Mouse (Mus musculus) stomach, embryonic 15.5 days (tissue): ENCODE results near the gene Sertm1. TPM values are rescaled to one million over a fixed set of nuclear protein-coding genes. Genes with fewer than 3 reads are reported as not detected.

Experiments
- ATAC-seq: fragments of 200-750 bp; cut with Nextera tagmentation; 2 replicates; pipeline ENCODE4 v1.8.0; 2017; ENCODE audit warnings: low read depth, moderate number of reproducible peaks, moderate TSS enrichment; ENCODE audit not compliant: insufficient read depth, low FRiP score
- H3K27ac ChIP-seq: fragments of 300-500 bp; sonication (generic); 2 replicates; pipeline ENCODE4 v1.5.1; 2015; ENCODE audit warnings: mild to moderate bottlenecking, inconsistent platforms
- H3K27me3 ChIP-seq: fragments of 300-500 bp; sonication (generic); replicated peaks from 2 replicates; pipeline ENCODE4 v1.6.1; 2015; ENCODE audit warnings: inconsistent platforms
- H3K36me3 ChIP-seq: fragments of 300-500 bp; sonication (generic); 2 replicates; pipeline ENCODE4 v1.6.1; 2015; ENCODE audit warnings: inconsistent platforms
- H3K4me1 ChIP-seq: fragments of 300-500 bp; sonication (generic); 2 replicates; pipeline ENCODE4 v1.6.1; 2015; ENCODE audit warnings: inconsistent platforms
- H3K4me2 ChIP-seq: fragments of 300-500 bp; sonication (generic); 2 replicates; pipeline ENCODE4 v1.6.1; 2015; ENCODE audit warnings: mild to moderate bottlenecking, inconsistent platforms
- H3K4me3 ChIP-seq: fragments of 300-500 bp; sonication (generic); replicated peaks from 2 replicates; pipeline ENCODE4 v1.5.1; 2015; ENCODE audit warnings: inconsistent platforms
- H3K9ac ChIP-seq: fragments of 300-500 bp; sonication (generic); 2 replicates; pipeline ENCODE4 v1.6.1; 2015; ENCODE audit warnings: inconsistent platforms
- H3K9me3 ChIP-seq: fragments of 300-500 bp; sonication (generic); 2 replicates; pipeline ENCODE4 v1.6.1; 2016; ENCODE audit warnings: inconsistent platforms
- WGBS: fragments of 180-500 bp; shearing (Covaris S2); methylation state at CpG from one replicate; pipeline ENCODE4 v1.1.7; 2015; 5-methylcytosine and 5-hydroxymethylcytosine counted together
- polyA plus RNA-seq: library from polyadenylated mRNA; unstranded; fragments of >200 nt; fragmentation: Nextera tagmentation; extraction: Ambion mirVana; gene quantifications from 2 replicates; pipeline ENCODE4 v1.2.1, GENCODE M21; 2015

The Sertm1 gene
- polyA plus RNA-seq: 0.10 and 0.18 TPM in 2 replicates

DNA sequence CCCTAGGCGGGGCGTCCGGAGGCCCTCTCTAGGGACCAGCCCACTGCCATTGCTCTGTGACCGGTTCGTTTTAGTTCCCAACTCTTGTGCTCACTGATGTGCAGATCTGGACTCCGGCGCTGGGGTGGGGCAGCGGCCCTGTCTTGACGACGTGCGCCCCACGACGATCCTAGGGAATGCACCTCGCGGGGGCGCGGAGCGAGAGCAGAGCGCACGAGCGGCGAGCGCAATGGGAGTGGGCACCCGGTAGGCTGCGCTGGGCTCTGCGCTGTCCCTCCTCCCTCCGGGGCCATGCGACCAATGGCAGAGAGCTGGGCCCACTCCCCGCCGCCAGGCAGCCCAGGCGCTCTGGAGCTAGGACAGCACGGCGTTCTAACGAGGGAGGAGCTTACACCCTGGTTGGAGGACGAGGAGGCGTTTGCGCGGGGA, at the start of gene Sertm1:
Gene Sertm1, minus strand, starts transcription at position 245 of the 429 bp plus-strand sequence.
- Histone ChIP-seq H3K4me2 (peak within 1 kb of the TSS; percentile 80), H3K4me3 (peak within 1 kb of the TSS; percentile 47), H3K27ac (no peak within 1 kb of the TSS), H3K9me3 (no peaks in the 10 kb centered on the region), H3K9ac (no peak within 1 kb of the TSS), H3K27me3 (peaks cover 22% of the 10 kb centered on the region), H3K4me1 (peaks cover 10% of the 10 kb centered on the region; the same call in 1 of the 2 replicates), H3K36me3 (no peaks in the 10 kb centered on the region)
- WGBS: under 1% methylated on average over 38 of the region's 38 CpGs
- ATAC-seq: peak; percentile 91

DNA sequence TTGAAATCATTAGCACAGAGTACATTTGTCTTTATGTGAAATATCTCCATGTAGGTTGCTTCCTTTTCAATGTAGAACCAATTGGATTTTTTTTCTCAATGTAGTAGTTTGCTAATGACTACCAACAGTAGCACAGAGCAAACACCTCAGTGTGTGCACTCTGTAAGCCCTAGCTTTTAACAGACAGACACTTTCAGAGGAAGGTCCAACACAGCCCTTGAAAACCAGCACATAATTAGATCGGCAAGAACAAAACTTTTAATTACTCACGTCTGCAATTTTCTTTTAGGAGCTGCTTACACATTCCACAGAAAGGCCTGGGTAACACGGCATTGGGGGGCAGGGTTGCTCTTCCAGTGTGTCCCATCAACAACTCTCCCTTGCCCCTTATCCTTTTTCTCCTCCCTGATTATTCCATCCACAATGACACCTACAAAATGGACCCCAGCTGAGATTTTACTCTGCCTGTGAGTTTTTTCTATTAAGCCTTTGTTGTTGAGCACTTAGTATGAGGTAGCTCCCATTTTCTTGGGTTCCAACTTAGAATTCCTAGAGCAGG, 49.3 kb upstream of the Sertm1 start:
- 64% methylated on average over 3 of the region's 3 CpGs for WGBS
- H3K4me3 ChIP-seq: no peak overlapping the region
- no peak overlapping the region for H3K4me2 ChIP-seq
- H3K27ac ChIP-seq: no peak overlapping the region
- H3K36me3 ChIP-seq: no peaks in the 10 kb centered on the region
- no peak for ATAC-seq
- no peaks in the 10 kb centered on the region for H3K4me1 ChIP-seq
- H3K9me3 ChIP-seq: no peaks in the 10 kb centered on the region
- H3K9ac ChIP-seq: no peak overlapping the region
- H3K27me3 ChIP-seq: no peaks in the 10 kb centered on the region

DNA sequence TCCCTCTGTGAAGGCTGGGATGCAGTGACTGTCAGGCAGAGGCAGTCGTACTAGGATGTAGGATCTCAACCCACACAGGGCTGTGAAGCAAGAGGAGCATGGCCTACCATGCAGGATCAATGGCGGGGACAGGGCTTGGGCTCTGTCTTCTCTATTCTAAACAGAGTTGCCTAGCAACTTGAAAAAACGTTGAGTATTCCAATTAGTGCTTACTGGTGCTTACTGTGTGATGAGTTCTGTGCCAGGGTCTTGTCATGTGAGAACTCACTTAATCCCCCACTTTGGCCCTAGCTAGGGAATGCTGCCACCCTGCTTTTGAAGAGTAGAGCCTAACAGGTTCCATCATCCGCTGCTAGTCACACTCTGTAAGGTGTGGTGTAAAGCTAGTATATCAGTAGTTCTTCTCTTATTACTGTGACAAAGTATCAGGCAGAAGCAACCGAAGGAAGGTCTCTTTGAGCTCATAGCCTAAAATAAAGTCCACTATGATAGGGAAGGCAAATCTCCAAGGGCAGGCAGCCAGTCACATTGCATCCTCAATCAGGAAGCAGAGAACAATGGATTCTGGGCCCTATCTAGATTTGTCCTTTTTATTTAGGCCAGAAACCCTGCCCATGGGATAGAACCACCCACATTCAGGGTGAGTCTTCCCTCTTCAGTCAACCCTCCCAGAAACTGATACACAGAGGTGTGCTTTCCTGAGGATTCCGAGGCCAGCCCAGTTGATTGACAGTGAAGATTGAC, 27.6 kb upstream of the Sertm1 start:
- no peak overlapping the region for H3K27ac ChIP-seq
- no peak overlapping the region for H3K4me2 ChIP-seq
- no peaks in the 10 kb centered on the region for H3K36me3 ChIP-seq
- no peaks in the 10 kb centered on the region for H3K27me3 ChIP-seq
- no peak overlapping the region for H3K4me3 ChIP-seq
- H3K9ac ChIP-seq: no peak overlapping the region
- WGBS: 60% methylated on average over 6 of the region's 6 CpGs
- no peaks in the 10 kb centered on the region for H3K9me3 ChIP-seq
- no peak for ATAC-seq
- no peaks in the 10 kb centered on the region for H3K4me1 ChIP-seq

DNA sequence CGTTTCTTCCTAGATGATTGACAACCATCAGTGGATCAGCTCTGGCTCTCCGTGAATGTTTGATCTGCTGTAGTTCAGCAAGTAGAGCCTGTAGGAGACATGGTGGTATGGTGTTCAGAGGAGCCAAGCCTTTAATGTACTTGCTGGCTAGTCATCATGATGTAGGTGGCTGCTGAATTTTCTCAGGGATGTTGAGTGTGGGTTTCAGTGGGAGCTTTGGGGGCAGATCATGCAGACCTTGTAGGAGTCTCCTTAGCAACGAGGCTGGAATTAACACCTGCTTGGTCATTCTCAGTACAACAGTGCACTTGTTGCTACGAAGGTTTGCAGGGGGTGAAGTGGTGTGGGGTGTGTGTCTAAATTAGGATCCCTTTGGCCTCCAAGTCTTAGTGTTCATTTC, 18.8 kb upstream of the Sertm1 start:
- Histone ChIP-seq H3K9ac (no peak overlapping the region), H3K4me3 (no peak overlapping the region), H3K4me1 (no peaks in the 10 kb centered on the region), H3K4me2 (no peak overlapping the region), H3K27ac (no peak overlapping the region), H3K27me3 (no peaks in the 10 kb centered on the region), H3K9me3 (no peaks in the 10 kb centered on the region), H3K36me3 (no peaks in the 10 kb centered on the region)
- 74% methylated on average over 4 of the region's 4 CpGs for WGBS
- no peak for ATAC-seq

DNA sequence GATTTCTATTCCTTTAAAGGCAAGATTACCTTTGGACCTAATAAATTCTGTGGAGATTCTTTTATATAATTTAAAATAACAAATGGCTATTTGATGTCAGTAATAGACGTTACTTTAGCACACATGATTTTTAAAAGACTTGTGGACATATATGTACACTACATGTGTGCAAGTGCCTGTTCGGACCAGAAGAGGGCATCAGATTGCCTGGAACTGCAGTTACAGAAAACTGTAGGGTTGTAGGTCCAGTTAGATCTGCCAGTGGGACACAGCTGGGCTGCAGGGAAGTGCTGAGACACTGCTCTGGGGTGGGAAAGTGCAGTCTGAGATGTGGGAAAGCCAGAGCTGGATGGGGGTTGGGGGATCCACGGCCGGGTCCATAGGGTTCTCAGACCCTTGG, 16.9 kb upstream of the Sertm1 start:
- H3K4me3 ChIP-seq: no peak overlapping the region
- H3K27ac ChIP-seq: no peak overlapping the region
- no peak for ATAC-seq
- no peaks in the 10 kb centered on the region for H3K9me3 ChIP-seq
- 87% methylated on average over 4 of the region's 4 CpGs for WGBS
- no peaks in the 10 kb centered on the region for H3K36me3 ChIP-seq
- H3K9ac ChIP-seq: no peak overlapping the region
- no peaks in the 10 kb centered on the region for H3K27me3 ChIP-seq
- no peaks in the 10 kb centered on the region for H3K4me1 ChIP-seq
- no peak overlapping the region for H3K4me2 ChIP-seq

DNA sequence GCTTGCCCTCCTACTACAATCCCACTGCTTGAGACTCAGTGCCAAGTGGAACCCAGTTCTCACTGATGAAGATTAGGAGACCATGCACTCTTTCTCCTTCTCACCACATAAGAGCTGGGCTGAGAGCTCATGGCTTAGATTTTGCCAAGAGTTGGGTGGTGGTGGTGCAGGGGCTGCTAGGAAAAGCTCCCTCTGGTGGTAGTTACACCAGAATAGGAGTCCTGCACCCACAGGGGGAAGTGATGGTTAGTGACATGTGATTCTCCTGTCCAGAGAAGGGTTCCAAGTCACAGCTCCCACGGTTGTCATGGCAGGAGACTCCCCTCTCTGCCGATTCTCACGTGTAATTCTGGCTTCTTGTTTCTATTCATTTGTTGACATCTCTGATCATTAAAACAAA, 4.7 kb upstream of the Sertm1 start:
- Histone ChIP-seq H3K27ac (no peak overlapping the region), H3K9ac (no peak overlapping the region), H3K27me3 (peaks cover 13% of the 10 kb centered on the region), H3K4me1 (peaks cover 6% of the 10 kb centered on the region; the same call in 1 of the 2 replicates), H3K36me3 (no peaks in the 10 kb centered on the region), H3K4me2 (no peak overlapping the region), H3K4me3 (no peak overlapping the region), H3K9me3 (no peaks in the 10 kb centered on the region)
- ATAC-seq: no peak
- WGBS: 77% methylated on average over 3 of the region's 3 CpGs

DNA sequence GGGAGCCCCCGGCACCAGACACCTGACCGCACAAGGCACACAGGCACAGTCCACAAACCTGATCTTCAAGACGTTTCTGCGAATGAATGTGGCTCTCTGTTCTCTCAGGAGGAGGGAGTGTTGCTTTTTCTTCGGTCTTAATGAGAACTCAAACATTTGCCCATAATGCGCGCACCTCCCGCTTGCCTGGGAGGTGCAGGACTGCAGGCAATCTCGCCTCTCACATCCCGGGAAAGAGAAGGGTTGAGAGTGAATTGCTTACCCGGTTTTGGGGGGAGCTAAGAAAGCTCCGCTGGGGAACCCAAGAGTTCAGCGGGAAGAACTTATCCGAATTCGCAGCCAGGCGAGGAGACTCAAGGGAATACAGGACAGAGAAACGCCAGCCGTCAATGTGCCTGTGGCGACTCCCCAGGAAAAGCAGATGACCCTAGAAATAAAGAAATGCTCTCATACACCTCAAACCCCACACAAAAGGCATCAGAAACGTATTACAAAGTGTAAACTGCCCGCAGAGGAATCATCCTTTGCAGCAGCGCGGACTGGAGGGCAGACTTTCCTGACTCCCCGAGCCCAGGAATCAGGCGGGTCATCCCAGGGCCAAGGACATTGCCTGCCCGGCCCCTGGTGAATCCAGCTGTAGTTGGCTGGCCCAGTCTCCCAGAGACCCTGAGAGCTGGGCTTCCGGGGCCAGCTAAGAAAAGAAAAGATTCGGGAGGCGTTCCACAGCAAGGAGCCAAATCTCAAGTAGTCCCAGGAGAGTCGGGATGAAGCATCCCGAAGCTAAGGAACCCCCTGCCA, 643 bp downstream of the Sertm1 start:
- Histone ChIP-seq H3K9me3 (no peaks in the 10 kb centered on the region), H3K27me3 (peaks cover 22% of the 10 kb centered on the region), H3K4me3 (peak overlapping the region; percentile 47), H3K36me3 (no peaks in the 10 kb centered on the region), H3K9ac (no peak overlapping the region), H3K4me2 (peak overlapping the region; percentile 80), H3K27ac (no peak overlapping the region), H3K4me1 (peaks cover 10% of the 10 kb centered on the region; the same call in 1 of the 2 replicates)
- ATAC-seq: no peak
- 3% methylated on average over 31 of the region's 31 CpGs for WGBS

DNA sequence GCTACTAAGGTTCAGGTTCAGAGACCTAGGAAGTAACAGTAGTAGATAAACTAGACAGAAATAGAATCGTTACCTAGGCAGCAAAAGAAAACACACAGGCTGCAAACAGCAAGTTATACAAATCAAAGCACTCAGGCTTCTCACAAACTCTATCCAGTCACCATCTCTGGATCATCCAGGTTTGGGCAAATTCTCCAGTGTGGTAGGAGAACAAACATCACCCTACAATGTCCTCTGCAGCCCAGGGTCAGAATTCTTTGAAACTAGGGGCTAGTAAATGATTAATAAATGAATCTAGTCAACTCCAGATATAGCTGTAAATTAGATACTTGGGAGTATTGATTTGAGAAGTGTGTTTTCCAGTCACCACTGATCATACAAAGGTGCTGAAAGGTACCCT, 6.8 kb downstream of the Sertm1 start:
- Histone ChIP-seq H3K4me1 (no peaks in the 10 kb centered on the region), H3K9me3 (no peaks in the 10 kb centered on the region), H3K27me3 (0 out of 2 replicates have a peak, but pooled peaks cover 2% of the 10 kb centered on the region), H3K4me3 (no peak overlapping the region), H3K27ac (no peak overlapping the region), H3K9ac (no peak overlapping the region), H3K4me2 (no peak overlapping the region), H3K36me3 (no peaks in the 10 kb centered on the region)
- WGBS: 74% methylated on average over 1 of the region's 1 CpGs
- ATAC-seq: no peak

DNA sequence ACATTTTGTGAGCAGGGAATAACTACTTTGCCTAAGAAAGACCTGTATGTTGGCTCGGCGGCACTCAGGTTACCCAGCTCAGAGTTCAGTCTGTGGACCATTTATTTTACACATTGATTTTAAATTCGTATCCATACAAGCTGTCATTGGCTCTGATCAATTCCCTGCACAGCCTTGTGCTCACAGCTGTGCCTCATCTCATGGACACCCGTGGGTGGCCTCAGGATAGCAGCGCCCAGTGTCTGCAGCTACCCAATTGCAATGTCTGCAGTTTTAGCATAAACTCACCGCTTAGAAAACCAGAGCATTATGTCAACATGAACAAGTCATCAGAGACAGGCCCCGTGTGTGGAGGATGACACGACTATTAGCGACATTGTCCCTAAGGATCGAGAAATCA, 17.7 kb downstream of the Sertm1 start:
- no peak for ATAC-seq
- no peaks in the 10 kb centered on the region for H3K4me1 ChIP-seq
- H3K27ac ChIP-seq: no peak overlapping the region
- H3K4me2 ChIP-seq: no peak overlapping the region
- no peaks in the 10 kb centered on the region for H3K27me3 ChIP-seq
- H3K9ac ChIP-seq: no peak overlapping the region
- WGBS: 77% methylated on average over 10 of the region's 10 CpGs
- no peak overlapping the region for H3K4me3 ChIP-seq
- H3K36me3 ChIP-seq: no peaks in the 10 kb centered on the region
- H3K9me3 ChIP-seq: no peaks in the 10 kb centered on the region

DNA sequence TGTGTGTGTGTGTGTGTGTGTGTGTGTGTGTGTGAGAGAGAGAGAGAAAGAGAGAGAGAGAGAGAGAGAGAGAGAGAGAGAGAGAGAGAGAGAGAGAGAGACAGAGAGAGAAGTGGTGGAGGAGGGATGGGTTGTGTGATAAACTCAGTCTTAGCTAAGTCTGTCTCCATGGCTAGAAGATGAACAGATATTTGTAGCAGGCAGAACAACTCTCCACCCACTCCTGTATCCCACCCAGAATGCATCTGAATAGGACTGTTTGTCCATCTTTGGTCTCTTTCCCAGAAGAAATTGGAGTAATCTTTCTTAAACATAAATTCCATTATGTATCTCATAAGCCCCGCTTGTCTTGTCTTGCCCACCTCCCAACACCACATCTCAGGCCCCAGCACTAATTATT, 20.8 kb downstream of the Sertm1 start:
- WGBS: 76% methylated on average over 1 of the region's 1 CpGs
- ATAC-seq: no peak
- Histone ChIP-seq H3K27ac (no peak overlapping the region), H3K27me3 (no peaks in the 10 kb centered on the region), H3K9me3 (no peaks in the 10 kb centered on the region), H3K9ac (no peak overlapping the region), H3K4me3 (no peak overlapping the region), H3K4me1 (no peaks in the 10 kb centered on the region), H3K36me3 (no peaks in the 10 kb centered on the region), H3K4me2 (no peak overlapping the region)

DNA sequence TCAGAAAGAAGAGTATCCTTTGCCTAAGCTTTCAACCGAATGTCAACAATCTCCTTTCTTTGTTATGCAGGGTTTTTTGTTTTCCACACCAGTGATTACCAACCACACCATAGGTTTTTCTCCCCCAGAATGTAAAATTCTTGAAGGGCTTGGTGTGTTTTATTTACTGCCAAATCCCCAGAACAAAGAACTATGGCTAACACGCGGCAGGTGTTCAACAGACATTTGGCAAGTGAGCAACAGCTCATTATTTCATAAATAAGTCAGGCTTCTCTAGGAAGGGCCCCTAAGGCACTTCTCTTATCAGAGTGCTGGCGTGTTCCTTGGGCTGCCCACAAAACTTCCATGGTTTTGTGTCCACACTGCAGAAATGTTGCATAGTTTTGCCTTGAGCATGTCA, 23.5 kb downstream of the Sertm1 start:
- Histone ChIP-seq H3K27ac (no peak overlapping the region), H3K27me3 (no peaks in the 10 kb centered on the region), H3K4me1 (no peaks in the 10 kb centered on the region), H3K4me2 (no peak overlapping the region), H3K4me3 (no peak overlapping the region), H3K9me3 (no peaks in the 10 kb centered on the region), H3K36me3 (no peaks in the 10 kb centered on the region), H3K9ac (no peak overlapping the region)
- WGBS: 55% methylated on average over 4 of the region's 4 CpGs
- no peak for ATAC-seq

DNA sequence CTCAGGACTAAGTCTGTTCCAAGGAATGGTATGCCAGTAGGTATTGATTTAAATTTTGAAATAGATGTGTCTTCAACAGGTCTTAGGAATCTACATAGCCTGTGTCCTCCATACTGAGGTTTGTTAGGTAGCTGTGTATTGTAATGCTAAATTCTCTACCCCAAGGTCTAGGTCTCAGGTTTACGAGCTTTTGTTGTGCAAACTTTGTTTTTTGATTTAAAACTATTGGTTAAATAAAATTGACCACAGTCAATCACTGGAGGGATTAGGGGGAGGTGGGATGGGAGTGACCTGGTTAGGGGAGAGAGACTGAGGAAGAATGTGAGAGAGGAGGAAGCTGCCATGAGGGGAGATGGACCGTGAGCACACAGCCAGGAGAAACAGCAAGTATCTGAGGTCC, 29.2 kb downstream of the Sertm1 start:
- no peak overlapping the region for H3K4me2 ChIP-seq
- no peak overlapping the region for H3K9ac ChIP-seq
- no peak for ATAC-seq
- no peaks in the 10 kb centered on the region for H3K27me3 ChIP-seq
- H3K36me3 ChIP-seq: no peaks in the 10 kb centered on the region
- H3K4me1 ChIP-seq: no peaks in the 10 kb centered on the region
- 74% methylated on average over 2 of the region's 2 CpGs for WGBS
- no peaks in the 10 kb centered on the region for H3K9me3 ChIP-seq
- H3K4me3 ChIP-seq: no peak overlapping the region
- H3K27ac ChIP-seq: no peak overlapping the region
